Mouse (Mus musculus) monocyte, adult 2 months (primary cell): ENCODE results near the gene Smyd4.
A peak's percentile ranks its signal among the peaks of the same experiment; 100 is the strongest.

ENCODE experiments used
- DNase-seq, 2 experiments: peaks; one replicate each; pipeline ENCODE4 v3.0.0; 2022; ENCODE audit warnings: low spot score in 2 of 2, low read depth in 1 of 2

Smyd4 gene

GRCm38 (mm10) chr11:75415994-75416393, 67.8 kb downstream of the Smyd4 start:
- DNase-seq: no peak

- no peak for DNase-seq
Observed at GRCm38 (mm10) chr11:75420037-75420436, 71.8 kb downstream of the Smyd4 start.

- no peak for DNase-seq
Observed at GRCm38 (mm10) chr11:75420810-75421374, 72.7 kb downstream of the Smyd4 start.

- DNase-seq: no peak
Observed at GRCm38 (mm10) chr11:75421375-75422012, 73.3 kb downstream of the Smyd4 start.

GRCm38 (mm10) chr11:75422013-75422792, 74.0 kb downstream of the Smyd4 start, which contains the start of gene Serpinf1:
Gene Serpinf1, minus strand, starts transcription at chr11:75422701.
- no peak for DNase-seq

GRCm38 (mm10) chr11:75423091-75423490, 74.9 kb downstream of the Smyd4 start:
- DNase-seq: no peak

GRCm38 (mm10) chr11:75424033-75424432, 75.8 kb downstream of the Smyd4 start:
- no peak for DNase-seq

GRCm38 (mm10) chr11:75424459-75424858, 76.2 kb downstream of the Smyd4 start:
- DNase-seq: no peak

GRCm38 (mm10) chr11:75429019-75429705, 80.9 kb downstream of the Smyd4 start:
- DNase-seq: peak in 1 of 2 experiments; percentile 49

GRCm38 (mm10) chr11:75431307-75431706, 83.1 kb downstream of the Smyd4 start:
- no peak for DNase-seq

GRCm38 (mm10) chr11:75434138-75434537, 85.9 kb downstream of the Smyd4 start:
- no peak for DNase-seq

- DNase-seq: no peak
Observed at GRCm38 (mm10) chr11:75438194-75438593, 90.0 kb downstream of the Smyd4 start.

- no peak for DNase-seq
Observed at GRCm38 (mm10) chr11:75438804-75439203, 90.6 kb downstream of the Smyd4 start.

- no peak for DNase-seq
Observed at GRCm38 (mm10) chr11:75439363-75439762, 91.1 kb downstream of the Smyd4 start, which contains the start of gene Serpinf2. Gene Serpinf2, minus strand, starts transcription at chr11:75439591.

- no peak for DNase-seq
Observed at GRCm38 (mm10) chr11:75439951-75440350, 91.7 kb downstream of the Smyd4 start.

- no peak for DNase-seq
Observed at GRCm38 (mm10) chr11:75441034-75441433, 92.8 kb downstream of the Smyd4 start.

- DNase-seq: no peak
Observed at GRCm38 (mm10) chr11:75441601-75442000, 93.4 kb downstream of the Smyd4 start.

GRCm38 (mm10) chr11:75443711-75444110, 95.5 kb downstream of the Smyd4 start:
- DNase-seq: no peak

GRCm38 (mm10) chr11:75448575-75448974, 100.3 kb downstream of the Smyd4 start:
- DNase-seq: no peak

- no peak for DNase-seq
Observed at GRCm38 (mm10) chr11:75449695-75450094, 101.5 kb downstream of the Smyd4 start.

- no peak for DNase-seq
Observed at GRCm38 (mm10) chr11:75450304-75450908, 102.2 kb downstream of the Smyd4 start.
